Mouse (Mus musculus) E14TG2a.4 (cell line): ENCODE data around the gene Trib2.

Experiments used
- H3K27me3 ChIP-seq: 2 replicates; pipeline ENCODE4 v1.6.1; 2014; ENCODE audit warnings: low read length, control low read depth; ENCODE audit not compliant: insufficient read depth
- H3K36me3 ChIP-seq: 2 replicates; pipeline ENCODE4 v1.6.1; 2014; ENCODE audit warnings: low read length, control low read depth; ENCODE audit not compliant: insufficient read depth
- H3K4me1 ChIP-seq: replicated peaks from 2 replicates; pipeline ENCODE4 v1.6.1; 2014; ENCODE audit warnings: low read depth, low read length, control low read depth
- H3K4me3 ChIP-seq: replicated peaks from 2 replicates; pipeline ENCODE4 v1.5.1; 2014; ENCODE audit warnings: mild to moderate bottlenecking, low read length
- H3K9me3 ChIP-seq: 2 replicates; pipeline ENCODE4 v1.6.1; 2014; ENCODE audit warnings: low read length, control low read depth
- CTCF ChIP-seq: conservative IDR thresholded peaks from 2 replicates; pipeline ENCODE4 v1.5.1; 2014; ENCODE audit warnings: low read length
- NANOG ChIP-seq: IDR thresholded peaks from 2 replicates; pipeline ENCODE4 v1.6.1; 2014; ENCODE audit warnings: borderline replicate concordance, low read length, mixed read lengths
- POU5F1 ChIP-seq: IDR thresholded peaks from 2 replicates; pipeline ENCODE4 v1.6.1; 2014; ENCODE audit warnings: low read length, borderline replicate concordance

The Trib2 gene

GRCm38 (mm10) chr12:15801571-15801930 lies 15.2 kb downstream of the Trib2 start:
- Histone ChIP-seq H3K9me3 (no peaks in the 10 kb centered on the region), H3K36me3 (no peaks in the 10 kb centered on the region), H3K27me3 (no peaks in the 10 kb centered on the region), H3K4me1 (peaks cover 34% of the 10 kb centered on the region), H3K4me3 (no peak overlapping the region)
- TF ChIP-seq POU5F1 (no peak), NANOG (no peak), CTCF (no peak)

- no peaks in the 10 kb centered on the region for H3K9me3 ChIP-seq
- no peaks in the 10 kb centered on the region for H3K27me3 ChIP-seq
- H3K4me3 ChIP-seq = no peak overlapping the region
- TF ChIP-seq CTCF = no peak
- TF ChIP-seq NANOG = no peak
- TF ChIP-seq POU5F1 = no peak
- H3K36me3 ChIP-seq = no peaks in the 10 kb centered on the region
- peaks cover 34% of the 10 kb centered on the region for H3K4me1 ChIP-seq
Observed at GRCm38 (mm10) chr12:15800914-15801570, 15.7 kb downstream of the Trib2 start.

- H3K36me3 ChIP-seq = no peaks in the 10 kb centered on the region
- no peaks in the 10 kb centered on the region for H3K9me3 ChIP-seq
- H3K4me1 ChIP-seq = peaks cover 34% of the 10 kb centered on the region
- TF ChIP-seq POU5F1 = no peak
- no peak for TF ChIP-seq NANOG
- no peak for TF ChIP-seq CTCF
- no peak overlapping the region for H3K4me3 ChIP-seq
- H3K27me3 ChIP-seq = no peaks in the 10 kb centered on the region
Observed at GRCm38 (mm10) chr12:15800196-15800913, 16.4 kb downstream of the Trib2 start.

GRCm38 (mm10) chr12:15798019-15798418 lies 18.7 kb downstream of the Trib2 start:
- no peaks in the 10 kb centered on the region for H3K36me3 ChIP-seq
- TF ChIP-seq NANOG (no peak), POU5F1 (no peak), CTCF (no peak)
- H3K27me3 ChIP-seq = no peaks in the 10 kb centered on the region
- H3K4me1 ChIP-seq = peaks cover 24% of the 10 kb centered on the region
- H3K9me3 ChIP-seq = no peaks in the 10 kb centered on the region
- H3K4me3 ChIP-seq = no peak overlapping the region

- Histone ChIP-seq H3K36me3 (no peaks in the 10 kb centered on the region), H3K27me3 (no peaks in the 10 kb centered on the region), H3K4me1 (peaks cover 9% of the 10 kb centered on the region), H3K4me3 (no peak overlapping the region), H3K9me3 (no peaks in the 10 kb centered on the region)
- TF ChIP-seq POU5F1 (no peak), CTCF (no peak), NANOG (no peak)
Observed at GRCm38 (mm10) chr12:15795886-15796285, 20.8 kb downstream of the Trib2 start.

- Histone ChIP-seq H3K4me3 (no peak overlapping the region), H3K9me3 (no peaks in the 10 kb centered on the region), H3K4me1 (no peaks in the 10 kb centered on the region), H3K27me3 (no peaks in the 10 kb centered on the region), H3K36me3 (no peaks in the 10 kb centered on the region)
- no peak for TF ChIP-seq CTCF
- no peak for TF ChIP-seq NANOG
- no peak for TF ChIP-seq POU5F1
Observed at GRCm38 (mm10) chr12:15793336-15793735, 23.4 kb downstream of the Trib2 start.

- no peaks in the 10 kb centered on the region for H3K4me1 ChIP-seq
- no peak overlapping the region for H3K4me3 ChIP-seq
- H3K9me3 ChIP-seq = no peaks in the 10 kb centered on the region
- no peaks in the 10 kb centered on the region for H3K27me3 ChIP-seq
- TF ChIP-seq CTCF (no peak), POU5F1 (no peak), NANOG (no peak)
- no peaks in the 10 kb centered on the region for H3K36me3 ChIP-seq
Observed at GRCm38 (mm10) chr12:15790181-15790580, 26.5 kb downstream of the Trib2 start.

GRCm38 (mm10) chr12:15777047-15777446 lies 39.7 kb downstream of the Trib2 start:
- no peaks in the 10 kb centered on the region for H3K27me3 ChIP-seq
- no peak overlapping the region for H3K4me3 ChIP-seq
- H3K9me3 ChIP-seq = no peaks in the 10 kb centered on the region
- no peak for TF ChIP-seq POU5F1
- no peak for TF ChIP-seq CTCF
- TF ChIP-seq NANOG = no peak
- no peaks in the 10 kb centered on the region for H3K4me1 ChIP-seq
- no peaks in the 10 kb centered on the region for H3K36me3 ChIP-seq
